Mouse (Mus musculus) layer of hippocampus, postnatal 14 days (tissue): ENCODE measurements around the gene Uri1. TPM values are rescaled to one million over a fixed set of nuclear protein-coding genes. Genes with fewer than 3 reads are reported as not detected.

Experiments
- DNase-seq, 2 experiments: peaks; one replicate each; pipeline ENCODE4 v3.0.0; 2021 to 2022; ENCODE audit warnings: low spot score in 2 of 2, mixed read lengths in 1 of 2
- total RNA-seq, 2 experiments: library from RNA; stranded (reverse); gene quantifications; 2 replicates each; pipeline ENCODE4 v1.2.3; 2021

Gene Uri1
- total RNA-seq, 2 experiments from 2014 or later = 45.4 to 48.4 TPM

GRCm38 (mm10) chr7:38018416-38019368, 4.7 kb downstream of the Uri1 start:
- DNase-seq = peak; percentile 59 to 82

GRCm38 (mm10) chr7:38015356-38015755, 8.0 kb downstream of the Uri1 start:
- no peak for DNase-seq

- no peak for DNase-seq
Observed at GRCm38 (mm10) chr7:38013946-38014345, 9.4 kb downstream of the Uri1 start.

GRCm38 (mm10) chr7:38012811-38013210, 10.5 kb downstream of the Uri1 start:
- DNase-seq = no peak

- no peak for DNase-seq
Observed at GRCm38 (mm10) chr7:38008359-38008758, 15.0 kb downstream of the Uri1 start.

- no peak for DNase-seq
Observed at GRCm38 (mm10) chr7:38002451-38002850, 20.9 kb downstream of the Uri1 start.

GRCm38 (mm10) chr7:37999691-38000090, 23.7 kb downstream of the Uri1 start:
- DNase-seq = no peak

GRCm38 (mm10) chr7:37992861-37993260, 30.5 kb downstream of the Uri1 start:
- no peak for DNase-seq

- DNase-seq = no peak
Observed at GRCm38 (mm10) chr7:37984866-37985265, 38.5 kb downstream of the Uri1 start.

- DNase-seq = no peak
Observed at GRCm38 (mm10) chr7:37983471-37983870, 39.9 kb downstream of the Uri1 start.

GRCm38 (mm10) chr7:37979729-37980128, 43.6 kb downstream of the Uri1 start:
- DNase-seq = no peak

GRCm38 (mm10) chr7:37978412-37978811, 44.9 kb downstream of the Uri1 start:
- DNase-seq = no peak

GRCm38 (mm10) chr7:37977676-37978075, 45.7 kb downstream of the Uri1 start:
- DNase-seq = no peak

- no peak for DNase-seq
Observed at GRCm38 (mm10) chr7:37972999-37973555, 50.3 kb downstream of the Uri1 start.

GRCm38 (mm10) chr7:37972571-37972970, 50.8 kb downstream of the Uri1 start:
- no peak for DNase-seq

- DNase-seq = no peak
Observed at GRCm38 (mm10) chr7:37962326-37962725, 61.0 kb downstream of the Uri1 start.

- DNase-seq = no peak
Observed at GRCm38 (mm10) chr7:37961247-37961646, 62.1 kb downstream of the Uri1 start.

- DNase-seq = no peak
Observed at GRCm38 (mm10) chr7:37951841-37952240, 71.5 kb downstream of the Uri1 start.

GRCm38 (mm10) chr7:37936459-37936858, 86.9 kb downstream of the Uri1 start:
- no peak for DNase-seq

- DNase-seq = no peak
Observed at GRCm38 (mm10) chr7:37935786-37936185, 87.6 kb downstream of the Uri1 start.

GRCm38 (mm10) chr7:37934770-37935182, 88.6 kb downstream of the Uri1 start:
- DNase-seq = peak; percentile 65 to 67

- no peak for DNase-seq
Observed at GRCm38 (mm10) chr7:37933754-37934308, 89.5 kb downstream of the Uri1 start.
